Mouse (Mus musculus) MEL (cell line): ENCODE data around the gene Taf1a.

ENCODE experiments used
- CHD2 ChIP-seq: IDR thresholded peaks from 2 replicates; pipeline ENCODE4 v1.6.1; 2011; ENCODE audit warnings: low read length, improper control_type of control experiment
- CTCF ChIP-seq, 3 experiments: IDR thresholded peaks in 2 of 3; conservative IDR thresholded peaks in 1 of 3; 2 replicates each; pipeline ENCODE4 v1.5.1; 2011 to 2012; ENCODE audit warnings: low read length in 3 of 3, low read depth in 2 of 3, mild to moderate bottlenecking in 2 of 3, improper control_type of control experiment in 1 of 3, inconsistent platforms in 1 of 3, mixed read lengths in 1 of 3, moderate library complexity in 1 of 3; ENCODE audit not compliant: control insufficient read depth in 1 of 3, insufficient read depth in 1 of 3, poor library complexity in 1 of 3, severe bottlenecking in 1 of 3
- GABPA ChIP-seq: IDR thresholded peaks from 2 replicates; pipeline ENCODE4 v1.6.1; 2012; ENCODE audit warnings: low read depth, mild to moderate bottlenecking, inconsistent platforms, low read length, improper control_type of control experiment, moderate library complexity
- GATA1 ChIP-seq: IDR thresholded peaks from 2 replicates; pipeline ENCODE4 v1.6.1; 2011; ENCODE audit warnings: low read depth, low read length, improper control_type of control experiment
- MXI1 ChIP-seq: IDR thresholded peaks from 2 replicates; pipeline ENCODE4 v1.6.1; 2011; ENCODE audit warnings: mild to moderate bottlenecking, low read depth, low read length, improper control_type of control experiment
- NELFE ChIP-seq: IDR thresholded peaks from 2 replicates; pipeline ENCODE4 v1.6.1; 2011; ENCODE audit warnings: low read depth, low read length, improper control_type of control experiment
- TAL1 ChIP-seq: IDR thresholded peaks from 2 replicates; pipeline ENCODE4 v1.6.1; 2012; ENCODE audit warnings: mild to moderate bottlenecking, inconsistent platforms, low read length, moderate library complexity, mixed read lengths
- USF1 ChIP-seq: IDR thresholded peaks from 2 replicates; pipeline ENCODE4 v1.6.1; 2014; ENCODE audit warnings: low read depth, mild to moderate bottlenecking, inconsistent platforms, low read length, improper control_type of control experiment, moderate library complexity

- TF ChIP-seq CHD2 (no peak), CTCF (IDR thresholded peaks at IDR 0.05 in 2 of 3, conservative IDR thresholded peaks at IDR 0.05 in 1 of 3; ENCODE audit: control insufficient read depth in 1 of 3, insufficient read depth in 1 of 3, low read depth in 2 of 3, low read length in 3 of 3, poor library complexity in 1 of 3, severe bottlenecking in 1 of 3) (no peak), MXI1 (no peak), GATA1 (no peak), TAL1 (no peak), USF1 (no peak), NELFE (no peak), GABPA (no peak)
Observed at GRCm38 (mm10) chr1:183434918-183435317, 46.1 kb downstream of the Taf1a start.
